Mouse (Mus musculus): Measurements from ENCODE around the gene Sco2. TPM values are rescaled to one million over a fixed set of nuclear protein-coding genes. Genes with fewer than 3 reads are reported as not detected.
A peak's percentile ranks its signal among the peaks of the same experiment; 100 is the strongest.

The Sco2 gene
- polyA plus RNA-seq, 1 experiment from 2014 or later: 6.8 TPM

DNA sequence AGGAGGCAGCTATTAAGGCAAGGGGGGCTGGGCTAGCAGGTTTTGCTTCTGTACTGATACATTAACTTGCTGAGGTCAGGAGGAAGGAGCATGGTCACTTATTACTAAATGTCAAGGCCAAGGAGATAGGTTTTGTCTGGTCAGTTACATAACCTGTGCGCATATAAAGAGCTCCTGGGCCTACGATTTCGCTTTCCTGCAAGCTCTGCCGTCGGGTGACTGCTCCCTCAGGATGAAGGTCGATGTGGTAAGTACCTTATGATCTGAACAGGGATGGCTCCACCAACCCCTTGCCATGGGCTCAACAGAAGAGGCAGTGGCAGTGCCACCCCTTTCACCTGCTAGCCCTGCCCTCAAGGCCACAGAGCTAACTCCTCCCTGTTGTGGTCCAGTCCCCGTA lies 39.4 kb downstream of the Sco2 start, which contains the start of gene Miox:
Miox (plus strand) TSS at position 128 of the 400 bp plus-strand sequence.
- Histone ChIP-seq H3K27ac (ENCODE audit: low read length) (no peak within 1 kb of the TSS), H3K36me3 (ENCODE audit: control insufficient read depth, insufficient read depth, low read length) (no peaks in the 10 kb centered on the region), H3K4me3 (ENCODE audit: low read depth, low read length) (no peak within 1 kb of the TSS), H3K4me2 (replicated peaks; ENCODE audit: low read depth, low read length) (no peak within 1 kb of the TSS), H3K4me1 (ENCODE audit: control insufficient read depth, insufficient read depth, low read length) (no peaks in the 10 kb centered on the region), H3K9me3 (ENCODE audit: control insufficient read depth, low read depth, low read length) (no peaks in the 10 kb centered on the region), H3K27me3 (ENCODE audit: control insufficient read depth, insufficient read depth, low read length) (no peaks in the 10 kb centered on the region), H3K9ac (replicated peaks; ENCODE audit: low read depth, low read length) (no peak within 1 kb of the TSS)
- no peak for ATAC-seq (ENCODE audit: insufficient number of reproducible peaks, insufficient read depth, low FRiP score, low read depth)
- WGBS: 85% methylated on average over 7 of the region's 7 CpGs

- Histone ChIP-seq H3K36me3 (ENCODE audit: control insufficient read depth, insufficient read depth, low read length) (no peaks in the 10 kb centered on the region), H3K4me1 (ENCODE audit: control insufficient read depth, insufficient read depth, low read length) (no peaks in the 10 kb centered on the region), H3K9me3 (ENCODE audit: control insufficient read depth, low read depth, low read length) (no peaks in the 10 kb centered on the region), H3K27me3 (ENCODE audit: control insufficient read depth, insufficient read depth, low read length) (no peaks in the 10 kb centered on the region), H3K4me3 (ENCODE audit: low read depth, low read length) (no peak overlapping the region), H3K27ac (ENCODE audit: low read length) (no peak overlapping the region), H3K4me2 (replicated peaks; ENCODE audit: low read depth, low read length) (no peak overlapping the region), H3K9ac (replicated peaks; ENCODE audit: low read depth, low read length) (no peak overlapping the region)
- no peak for ATAC-seq (ENCODE audit: insufficient number of reproducible peaks, insufficient read depth, low FRiP score, low read depth)
- 58% methylated on average over 5 of the region's 5 CpGs for WGBS
These were observed 47.2 kb downstream of the Sco2 start for GRCm38 (mm10) chr15:89326441-89326840.

- no peak overlapping the region for H3K27ac ChIP-seq (ENCODE audit: low read length)
These were observed 50.0 kb downstream of the Sco2 start for GRCm38 (mm10) chr15:89323656-89324055.

DNA sequence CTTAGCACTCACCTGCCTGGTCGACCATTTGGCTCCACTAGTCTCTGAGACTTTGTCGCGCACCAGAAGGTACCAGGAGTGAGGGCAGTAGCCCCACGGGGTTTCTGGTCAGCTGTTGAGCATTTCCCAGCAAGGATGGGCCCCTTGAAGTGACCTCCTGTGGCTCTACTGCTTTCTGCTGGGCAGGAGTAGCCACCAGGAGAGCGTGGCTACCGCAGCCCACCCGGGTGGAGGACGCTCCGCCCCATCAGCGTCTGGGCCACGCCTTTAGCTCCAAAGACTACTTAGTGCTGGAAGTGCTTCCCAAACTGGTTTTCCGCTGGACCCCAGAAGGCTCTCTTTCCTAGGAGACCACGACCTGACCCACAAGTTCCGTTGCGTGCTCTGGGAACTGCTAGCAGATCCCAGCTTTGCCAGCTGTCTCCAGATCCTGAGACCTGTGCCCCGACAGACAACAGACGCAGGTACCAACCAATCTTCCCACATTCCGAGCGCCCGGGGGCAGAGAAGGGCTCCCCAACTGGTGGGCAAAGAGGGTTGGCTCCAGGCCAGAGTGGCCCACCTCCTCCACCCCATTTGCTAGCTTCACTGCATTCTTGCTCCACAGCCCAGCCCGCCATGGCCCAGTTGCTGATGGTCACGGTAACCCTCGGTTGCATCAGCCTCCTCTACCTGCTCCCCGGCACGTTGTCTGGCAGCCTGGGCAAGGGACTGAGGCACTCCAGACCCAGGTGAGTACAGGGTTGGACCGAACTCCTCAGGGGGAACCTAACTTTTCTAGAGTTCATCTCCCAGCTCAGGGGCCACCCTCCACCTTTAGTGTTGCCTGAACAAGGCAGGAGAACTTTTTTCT lies 50.8 kb downstream of the Sco2 start, which contains the start of gene Adm2:
Adm2 (plus strand) TSS at position 51 of the 853 bp plus-strand sequence.
- Histone ChIP-seq H3K36me3 (ENCODE audit: control insufficient read depth, insufficient read depth, low read length) (no peaks in the 10 kb centered on the region), H3K4me1 (ENCODE audit: control insufficient read depth, insufficient read depth, low read length) (no peaks in the 10 kb centered on the region), H3K9ac (replicated peaks; ENCODE audit: low read depth, low read length) (0 out of 2 replicates have a peak within 1 kb of the TSS, but pooled peaks have one; percentile 3), H3K4me2 (replicated peaks; ENCODE audit: low read depth, low read length) (peak within 1 kb of the TSS; percentile 30), H3K9me3 (ENCODE audit: control insufficient read depth, low read depth, low read length) (no peaks in the 10 kb centered on the region), H3K27ac (ENCODE audit: low read length) (no peak within 1 kb of the TSS), H3K4me3 (ENCODE audit: low read depth, low read length) (peak within 1 kb of the TSS; percentile 13), H3K27me3 (ENCODE audit: control insufficient read depth, insufficient read depth, low read length) (no peaks in the 10 kb centered on the region)
- ATAC-seq (ENCODE audit: insufficient number of reproducible peaks, insufficient read depth, low FRiP score, low read depth): 0 out of 2 replicates have a peak, but pooled peaks have one; percentile 42
- WGBS: 8% methylated on average over 26 of the region's 26 CpGs

More at GRCm38 (mm10) chr15:89323656-89324055, 50.0 kb downstream of the Sco2 start:
- Histone ChIP-seq H3K9me3 (ENCODE audit: control insufficient read depth, low read depth, low read length) (no peaks in the 10 kb centered on the region), H3K36me3 (ENCODE audit: control insufficient read depth, insufficient read depth, low read length) (no peaks in the 10 kb centered on the region), H3K4me1 (ENCODE audit: control insufficient read depth, insufficient read depth, low read length) (no peaks in the 10 kb centered on the region), H3K9ac (replicated peaks; ENCODE audit: low read depth, low read length) (no peak overlapping the region), H3K4me3 (ENCODE audit: low read depth, low read length) (no peak overlapping the region), H3K4me2 (replicated peaks; ENCODE audit: low read depth, low read length) (no peak overlapping the region), H3K27me3 (ENCODE audit: control insufficient read depth, insufficient read depth, low read length) (no peaks in the 10 kb centered on the region)
- ATAC-seq (ENCODE audit: insufficient number of reproducible peaks, insufficient read depth, low FRiP score, low read depth): no peak
- WGBS: 94% methylated on average over 4 of the region's 4 CpGs

Other genes with a start within 250 kb of the Sco2 start
- gene Hdac10, start 245.1 kb downstream of the Sco2 start, polyA plus RNA-seq (2014; fragmentation: Nextera tagmentation; extraction: Ambion mirVana): 15.0 and 19.6 TPM in 2 replicates
- 4.4 and 5.2 TPM in 2 replicates for gene Mapk12, start 233.1 kb downstream of the Sco2 start, polyA plus RNA-seq (2014; fragmentation: Nextera tagmentation; extraction: Ambion mirVana)
- gene Mapk11, start 224.2 kb downstream of the Sco2 start, polyA plus RNA-seq (2014; fragmentation: Nextera tagmentation; extraction: Ambion mirVana): 6.5 and 7.9 TPM in 2 replicates
- 146 and 147 TPM in 2 replicates for gene Plxnb2, start 193.1 kb downstream of the Sco2 start, polyA plus RNA-seq (2014; fragmentation: Nextera tagmentation; extraction: Ambion mirVana)
- 16.4 and 17.6 TPM in 2 replicates for gene Dennd6b, start 177.3 kb downstream of the Sco2 start, polyA plus RNA-seq (2014; fragmentation: Nextera tagmentation; extraction: Ambion mirVana)
- gene Ppp6r2, start 162.3 kb downstream of the Sco2 start, polyA plus RNA-seq (2014; fragmentation: Nextera tagmentation; extraction: Ambion mirVana): 33.5 and 34.6 TPM in 2 replicates
- 60.4 and 63.0 TPM in 2 replicates for gene Sbf1, start 58.5 kb downstream of the Sco2 start, polyA plus RNA-seq (2014; fragmentation: Nextera tagmentation; extraction: Ambion mirVana)
- gene Adm2, start 51.1 kb downstream of the Sco2 start, polyA plus RNA-seq (2014; fragmentation: Nextera tagmentation; extraction: Ambion mirVana): not detected in 2 replicates
- not detected in 2 replicates for gene Miox, start 39.4 kb downstream of the Sco2 start, polyA plus RNA-seq (2014; fragmentation: Nextera tagmentation; extraction: Ambion mirVana)
- 46.5 and 47.0 TPM in 2 replicates for gene Lmf2, start 18.2 kb downstream of the Sco2 start, polyA plus RNA-seq (2014; fragmentation: Nextera tagmentation; extraction: Ambion mirVana)
- gene Ncaph2, start 18.1 kb downstream of the Sco2 start, polyA plus RNA-seq (2014; fragmentation: Nextera tagmentation; extraction: Ambion mirVana): 148 and 159 TPM in 2 replicates
- gene Tymp, start 3.2 kb upstream of the Sco2 start, polyA plus RNA-seq (2014; fragmentation: Nextera tagmentation; extraction: Ambion mirVana): 1.1 and 2.5 TPM in 2 replicates
- gene Odf3b, start 5.4 kb upstream of the Sco2 start, polyA plus RNA-seq (2014; fragmentation: Nextera tagmentation; extraction: Ambion mirVana): 0.80 and 1.3 TPM in 2 replicates
- 0.06 TPM in 1 of 2 replicates, not detected in the other for gene Klhdc7b, start 11.1 kb upstream of the Sco2 start, polyA plus RNA-seq (2014; fragmentation: Nextera tagmentation; extraction: Ambion mirVana)
- gene Syce3, start 36.7 kb upstream of the Sco2 start, polyA plus RNA-seq (2014; fragmentation: Nextera tagmentation; extraction: Ambion mirVana): not detected in 2 replicates
- gene Cpt1b, start 52.0 kb upstream of the Sco2 start, polyA plus RNA-seq (2014; fragmentation: Nextera tagmentation; extraction: Ambion mirVana): 0.46 and 0.53 TPM in 2 replicates
- gene C730034F03Rik, start 55.7 kb upstream of the Sco2 start, polyA plus RNA-seq (2014; fragmentation: Nextera tagmentation; extraction: Ambion mirVana): 2.4 and 3.5 TPM in 2 replicates
- not detected in 2 replicates for gene Gm44502, start 55.9 kb upstream of the Sco2 start, polyA plus RNA-seq (2014; fragmentation: Nextera tagmentation; extraction: Ambion mirVana)
- 52.2 and 54.5 TPM in 2 replicates for gene Chkb, start 56.1 kb upstream of the Sco2 start, polyA plus RNA-seq (2014; fragmentation: Nextera tagmentation; extraction: Ambion mirVana)
- gene Mapk8ip2, start 80.1 kb upstream of the Sco2 start, polyA plus RNA-seq (2014; fragmentation: Nextera tagmentation; extraction: Ambion mirVana): 3.1 and 4.0 TPM in 2 replicates
- gene Arsa, start 103.6 kb upstream of the Sco2 start, polyA plus RNA-seq (2014; fragmentation: Nextera tagmentation; extraction: Ambion mirVana): 14.8 and 16.7 TPM in 2 replicates
- gene Shank3, start 125.8 kb upstream of the Sco2 start, polyA plus RNA-seq (2014; fragmentation: Nextera tagmentation; extraction: Ambion mirVana): 2.4 and 2.8 TPM in 2 replicates
- gene Acr, start 194.5 kb upstream of the Sco2 start, polyA plus RNA-seq (2014; fragmentation: Nextera tagmentation; extraction: Ambion mirVana): 0.27 and 0.64 TPM in 2 replicates
- 52.6 and 52.8 TPM in 2 replicates for gene Rabl2, start 218.1 kb upstream of the Sco2 start, polyA plus RNA-seq (2014; fragmentation: Nextera tagmentation; extraction: Ambion mirVana)